ENCODE assay signal across 7 mouse cellular contexts in the genomic region with DNA sequence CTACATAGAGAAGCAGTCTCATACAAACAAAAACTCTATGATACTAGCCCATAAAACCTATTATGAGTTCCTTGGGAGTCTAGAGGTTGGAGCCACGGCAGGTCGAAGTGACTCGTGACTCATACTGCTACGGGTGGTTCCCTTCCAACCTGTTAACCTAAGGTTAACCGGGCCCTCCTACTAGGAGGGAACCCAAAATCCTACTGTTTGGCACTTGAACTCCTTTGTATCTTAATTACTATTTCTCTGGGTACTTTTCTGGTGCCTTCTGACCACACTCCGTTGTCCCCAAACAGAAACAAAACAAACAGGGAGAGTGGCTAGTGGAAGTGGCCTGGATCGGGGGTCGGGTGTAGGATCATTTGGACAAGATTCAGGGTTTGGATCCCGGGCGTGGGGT. TPM values are rescaled to one million over a fixed set of nuclear protein-coding genes. Genes with fewer than 3 reads are reported as not detected.
DNase-seq lines count a peak whose midpoint lies in the region; ATAC-seq and TF ChIP-seq lines count a peak whose summit lies in the region.

No protein-coding gene starts in this region.

- peaks cover 12% of the 10 kb centered on the region; the same call in 1 of the 2 replicates for H3K36me3 ChIP-seq in lung, postnatal 0 days (ENCODE audit: insufficient read depth, low read length)
- H3K36me3 ChIP-seq in embryonic facial prominence, embryonic 15.5 days: peaks cover 35% of the 10 kb centered on the region
- H3K36me3 ChIP-seq in limb, embryonic 12.5 days: peaks cover 38% of the 10 kb centered on the region
- H3K36me3 ChIP-seq in stomach, embryonic 14.5 days (ENCODE audit: control insufficient read depth, insufficient read depth, low read length): peaks cover 20% of the 10 kb centered on the region

- peaks cover 8% of the 10 kb centered on the region; the same call in 1 of the 2 replicates for H3K4me1 ChIP-seq in lung, postnatal 0 days (ENCODE audit: insufficient read depth, low read depth, low read length)
- peaks cover 21% of the 10 kb centered on the region for H3K4me1 ChIP-seq in embryonic facial prominence, embryonic 15.5 days
- H3K4me1 ChIP-seq in limb, embryonic 12.5 days (replicated peaks): peaks cover 17% of the 10 kb centered on the region
- peaks cover 10% of the 10 kb centered on the region for H3K4me1 ChIP-seq in stomach, embryonic 14.5 days (ENCODE audit: control insufficient read depth, insufficient read depth, low read length)

- no peak for ATAC-seq in lung, postnatal 0 days
- ATAC-seq in embryonic facial prominence, embryonic 15.5 days (ENCODE audit: insufficient number of reproducible peaks, low FRiP score, low TSS enrichment, low read depth): no peak
- no peak for ATAC-seq in limb, embryonic 12.5 days (ENCODE audit: insufficient number of reproducible peaks, insufficient read depth, low FRiP score, low TSS enrichment, low read depth)
- ATAC-seq in stomach, embryonic 14.5 days (ENCODE audit: insufficient number of reproducible peaks, insufficient read depth, low FRiP score, low read depth): no peak

- H3K27ac ChIP-seq in lung, postnatal 0 days (ENCODE audit: low read length): peak overlapping the region; percentile 61
- no peak overlapping the region for H3K27ac ChIP-seq in embryonic facial prominence, embryonic 15.5 days (replicated peaks)
- no peak overlapping the region for H3K27ac ChIP-seq in limb, embryonic 12.5 days
- H3K27ac ChIP-seq in stomach, embryonic 14.5 days (ENCODE audit: low read length): peak overlapping the region; percentile 39; the same call in 1 of the 2 replicates

- no peak for TF ChIP-seq EP300 in lung, postnatal 0 days (IDR thresholded peaks at IDR 0.05)

- H3K9ac ChIP-seq in lung, postnatal 0 days (replicated peaks; ENCODE audit: low read depth): peak overlapping the region; percentile 96
- H3K9ac ChIP-seq in embryonic facial prominence, embryonic 15.5 days: peak overlapping the region; percentile 99
- peak overlapping the region; percentile 92 for H3K9ac ChIP-seq in limb, embryonic 12.5 days (replicated peaks)
- peak overlapping the region; percentile 95 for H3K9ac ChIP-seq in stomach, embryonic 14.5 days (replicated peaks; ENCODE audit: low read depth, low read length)

- 27% methylated on average over 10 of the region's 10 CpGs for WGBS in lung, postnatal 0 days
- 39% methylated on average over 10 of the region's 10 CpGs for WGBS in embryonic facial prominence, embryonic 15.5 days
- WGBS in limb, embryonic 12.5 days: 48% methylated on average over 10 of the region's 10 CpGs
- 41% methylated on average over 10 of the region's 10 CpGs for WGBS in stomach, embryonic 14.5 days

- peak overlapping the region; percentile 73 for H3K4me3 ChIP-seq in lung, postnatal 0 days (ENCODE audit: low read depth, low read length)
- peak overlapping the region; percentile 95 for H3K4me3 ChIP-seq in embryonic facial prominence, embryonic 15.5 days (replicated peaks)
- H3K4me3 ChIP-seq in limb, embryonic 12.5 days (replicated peaks): peak overlapping the region; percentile 98
- peak overlapping the region; percentile 96 for H3K4me3 ChIP-seq in stomach, embryonic 14.5 days (ENCODE audit: low read depth, low read length)

- no peaks in the 10 kb centered on the region for H3K9me3 ChIP-seq in lung, postnatal 0 days (ENCODE audit: low read length)
- no peaks in the 10 kb centered on the region for H3K9me3 ChIP-seq in embryonic facial prominence, embryonic 15.5 days (replicated peaks)
- H3K9me3 ChIP-seq in limb, embryonic 12.5 days: no peaks in the 10 kb centered on the region
- no peaks in the 10 kb centered on the region for H3K9me3 ChIP-seq in stomach, embryonic 14.5 days (ENCODE audit: control insufficient read depth, low read depth, low read length)

- no peak for TF ChIP-seq CTCF in lung, postnatal 0 days (IDR thresholded peaks at IDR 0.05)

- no peaks in the 10 kb centered on the region for H3K27me3 ChIP-seq in lung, postnatal 0 days (replicated peaks; ENCODE audit: insufficient read depth, low read length)
- H3K27me3 ChIP-seq in embryonic facial prominence, embryonic 15.5 days: no peaks in the 10 kb centered on the region
- no peaks in the 10 kb centered on the region for H3K27me3 ChIP-seq in limb, embryonic 12.5 days
- no peaks in the 10 kb centered on the region for H3K27me3 ChIP-seq in stomach, embryonic 14.5 days (ENCODE audit: control insufficient read depth, insufficient read depth, low read length)

- peak overlapping the region; percentile 88 for H3K4me2 ChIP-seq in lung, postnatal 0 days (replicated peaks; ENCODE audit: low read depth, low read length)
- peak overlapping the region; percentile 69 for H3K4me2 ChIP-seq in embryonic facial prominence, embryonic 15.5 days (replicated peaks)
- H3K4me2 ChIP-seq in limb, embryonic 12.5 days: peak overlapping the region; percentile 90
- H3K4me2 ChIP-seq in stomach, embryonic 14.5 days (replicated peaks; ENCODE audit: low read depth, low read length): peak overlapping the region; percentile 89

- DNase-seq in lung, postnatal 0 days (ENCODE audit: low spot score): no peak
- DNase-seq in lung, postnatal 14 days: no peak
- DNase-seq in MN1 (ENCODE audit: low spot score): no peak
- no peak for DNase-seq in retina, embryonic 14.5 days (ENCODE audit: low spot score)

RNA-seq across cellular contexts. Expression of a gene that starts 0.7 kb away (rescaled TPM):
- 127 and 130 TPM in 2 replicates for polyA plus RNA-seq in lung, postnatal 0 days (2015; fragmentation: Nextera tagmentation; extraction: Ambion mirVana)
- 165 TPM in 2 replicates for polyA plus RNA-seq in embryonic facial prominence, embryonic 15.5 days (2015; fragmentation: Nextera tagmentation; extraction: Ambion mirVana)
- polyA plus RNA-seq in limb, embryonic 12.5 days (2016; fragmentation: Nextera tagmentation; extraction: Ambion mirVana): 135 and 140 TPM in 2 replicates
- 90.6 and 106 TPM in 2 replicates for polyA plus RNA-seq in stomach, embryonic 14.5 days (2014; fragmentation: Nextera tagmentation; extraction: Ambion mirVana)

RNA-seq across cellular contexts. Expression of a gene that starts 0.8 kb away (rescaled TPM):
- 3.2 and 4.8 TPM in 2 replicates for polyA plus RNA-seq in lung, postnatal 0 days (2015; fragmentation: Nextera tagmentation; extraction: Ambion mirVana)
- 6.9 and 9.8 TPM in 2 replicates for polyA plus RNA-seq in embryonic facial prominence, embryonic 15.5 days (2015; fragmentation: Nextera tagmentation; extraction: Ambion mirVana)
- polyA plus RNA-seq in limb, embryonic 12.5 days (2016; fragmentation: Nextera tagmentation; extraction: Ambion mirVana): 5.0 and 6.5 TPM in 2 replicates
- polyA plus RNA-seq in stomach, embryonic 14.5 days (2014; fragmentation: Nextera tagmentation; extraction: Ambion mirVana): 4.1 and 5.7 TPM in 2 replicates

RNA-seq across cellular contexts. Expression of a gene that starts 12.8 kb away (rescaled TPM):
- 23.4 and 28.3 TPM in 2 replicates for polyA plus RNA-seq in lung, postnatal 0 days (2015; fragmentation: Nextera tagmentation; extraction: Ambion mirVana)
- 36.2 and 38.3 TPM in 2 replicates for polyA plus RNA-seq in embryonic facial prominence, embryonic 15.5 days (2015; fragmentation: Nextera tagmentation; extraction: Ambion mirVana)
- polyA plus RNA-seq in limb, embryonic 12.5 days (2016; fragmentation: Nextera tagmentation; extraction: Ambion mirVana): 36.3 and 36.6 TPM in 2 replicates
- polyA plus RNA-seq in stomach, embryonic 14.5 days (2014; fragmentation: Nextera tagmentation; extraction: Ambion mirVana): 36.3 and 37.5 TPM in 2 replicates

RNA-seq across cellular contexts. Expression of a gene that starts 24.2 kb away (rescaled TPM):
- polyA plus RNA-seq in lung, postnatal 0 days (2015; fragmentation: Nextera tagmentation; extraction: Ambion mirVana): 4.8 TPM in 2 replicates
- 5.7 and 6.8 TPM in 2 replicates for polyA plus RNA-seq in embryonic facial prominence, embryonic 15.5 days (2015; fragmentation: Nextera tagmentation; extraction: Ambion mirVana)
- 1.6 and 1.8 TPM in 2 replicates for polyA plus RNA-seq in limb, embryonic 12.5 days (2016; fragmentation: Nextera tagmentation; extraction: Ambion mirVana)
- polyA plus RNA-seq in stomach, embryonic 14.5 days (2014; fragmentation: Nextera tagmentation; extraction: Ambion mirVana): 4.1 and 4.7 TPM in 2 replicates

RNA-seq across cellular contexts. Expression of a gene that starts 25.8 kb away (rescaled TPM):
- 98.1 and 104 TPM in 2 replicates for polyA plus RNA-seq in lung, postnatal 0 days (2015; fragmentation: Nextera tagmentation; extraction: Ambion mirVana)
- polyA plus RNA-seq in embryonic facial prominence, embryonic 15.5 days (2015; fragmentation: Nextera tagmentation; extraction: Ambion mirVana): 14.3 and 18.6 TPM in 2 replicates
- polyA plus RNA-seq in limb, embryonic 12.5 days (2016; fragmentation: Nextera tagmentation; extraction: Ambion mirVana): 1.4 and 1.5 TPM in 2 replicates
- 1.1 and 1.7 TPM in 2 replicates for polyA plus RNA-seq in stomach, embryonic 14.5 days (2014; fragmentation: Nextera tagmentation; extraction: Ambion mirVana)

Comparison
In these comparisons a context has a peak if more than half of its experiments do, and no peak if none do; other contexts are left out.
1. H3K27ac ChIP-seq: peak in lung, postnatal 0 days (single experiment) and stomach, embryonic 14.5 days (single experiment); none in embryonic facial prominence, embryonic 15.5 days (single experiment) and limb, embryonic 12.5 days (single experiment).
2. Peak in every context shown above with its lines, with median percentiles within 50 percentile points of each other: H3K4me2 ChIP-seq, H3K4me3 ChIP-seq and H3K9ac ChIP-seq.